Mouse (Mus musculus): Measurements from ENCODE around the gene Exosc9.

The Exosc9 gene

GRCm38 (mm10) chr3:36552406-36553047 is at the start of gene Exosc9:
TSS of gene Exosc9 (plus strand) at chr3:36552606.
- peak; percentile 94 to 99 for DNase-seq (ENCODE audit: inconsistent age in 2 of 2, low spot score in 1 of 2)

- DNase-seq (ENCODE audit: inconsistent age in 2 of 2, low spot score in 1 of 2) = no peak
Observed at GRCm38 (mm10) chr3:36505306-36505705, 47.1 kb upstream of the Exosc9 start.

GRCm38 (mm10) chr3:36505809-36506735 is 46.3 kb upstream of the Exosc9 start:
- no peak for DNase-seq (ENCODE audit: inconsistent age in 2 of 2, low spot score in 1 of 2)

GRCm38 (mm10) chr3:36511491-36511890 is 40.9 kb upstream of the Exosc9 start:
- DNase-seq (ENCODE audit: inconsistent age in 2 of 2, low spot score in 1 of 2) = no peak

- DNase-seq (ENCODE audit: inconsistent age in 2 of 2, low spot score in 1 of 2) = no peak
Observed at GRCm38 (mm10) chr3:36516196-36516595, 36.2 kb upstream of the Exosc9 start.

GRCm38 (mm10) chr3:36521073-36522060 is 31.0 kb upstream of the Exosc9 start, which contains the start of gene Gm11549:
TSS of gene Gm11549 (minus strand) at chr3:36521813.
- peak in 1 of 2 experiments; percentile 59 for DNase-seq (ENCODE audit: inconsistent age in 2 of 2, low spot score in 1 of 2)

- DNase-seq (ENCODE audit: inconsistent age in 2 of 2, low spot score in 1 of 2) = no peak
Observed at GRCm38 (mm10) chr3:36522137-36522536, 30.3 kb upstream of the Exosc9 start.

GRCm38 (mm10) chr3:36524466-36524865 is 27.9 kb upstream of the Exosc9 start:
- no peak for DNase-seq (ENCODE audit: inconsistent age in 2 of 2, low spot score in 1 of 2)

GRCm38 (mm10) chr3:36530345-36530744 is 22.1 kb upstream of the Exosc9 start:
- DNase-seq (ENCODE audit: inconsistent age in 2 of 2, low spot score in 1 of 2) = no peak

- DNase-seq (ENCODE audit: inconsistent age in 2 of 2, low spot score in 1 of 2) = no peak
Observed at GRCm38 (mm10) chr3:36530781-36531180, 21.6 kb upstream of the Exosc9 start.

GRCm38 (mm10) chr3:36531242-36531641 is 21.2 kb upstream of the Exosc9 start:
- no peak for DNase-seq (ENCODE audit: inconsistent age in 2 of 2, low spot score in 1 of 2)

GRCm38 (mm10) chr3:36531979-36532542 is 20.3 kb upstream of the Exosc9 start:
- peak in 1 of 2 experiments; percentile 46 for DNase-seq (ENCODE audit: inconsistent age in 2 of 2, low spot score in 1 of 2)

- DNase-seq (ENCODE audit: inconsistent age in 2 of 2, low spot score in 1 of 2) = peak in 1 of 2 experiments; percentile 30
Observed at GRCm38 (mm10) chr3:36532738-36533137, 19.7 kb upstream of the Exosc9 start.

GRCm38 (mm10) chr3:36533201-36533672 is 19.2 kb upstream of the Exosc9 start:
- peak in 1 of 2 experiments; percentile 45 for DNase-seq (ENCODE audit: inconsistent age in 2 of 2, low spot score in 1 of 2)

GRCm38 (mm10) chr3:36536041-36536440 is 16.4 kb upstream of the Exosc9 start:
- DNase-seq (ENCODE audit: inconsistent age in 2 of 2, low spot score in 1 of 2) = no peak

- DNase-seq (ENCODE audit: inconsistent age in 2 of 2, low spot score in 1 of 2) = no peak
Observed at GRCm38 (mm10) chr3:36537701-36538470, 14.5 kb upstream of the Exosc9 start.

- DNase-seq (ENCODE audit: inconsistent age in 2 of 2, low spot score in 1 of 2) = peak; percentile 35 to 61
Observed at GRCm38 (mm10) chr3:36540756-36541155, 11.7 kb upstream of the Exosc9 start.

- no peak for DNase-seq (ENCODE audit: inconsistent age in 2 of 2, low spot score in 1 of 2)
Observed at GRCm38 (mm10) chr3:36541399-36541798, 11.0 kb upstream of the Exosc9 start.

- no peak for DNase-seq (ENCODE audit: inconsistent age in 2 of 2, low spot score in 1 of 2)
Observed at GRCm38 (mm10) chr3:36544961-36545360, 7.4 kb upstream of the Exosc9 start.

Data from adrenal gland, adult (tissue).